Mouse (Mus musculus): ENCODE results near the gene Trio.
"Not testable (repeated sequence)": the region's sequence is repeated elsewhere in the genome, so short reads cannot be mapped to it uniquely, and the experiment has no call there.

The Trio gene

GRCm38 (mm10) chr15:27827871-27828270 lies 197.8 kb downstream of the Trio start:
- DNase-seq (ENCODE audit: low read depth), result not testable (repeated sequence)

GRCm38 (mm10) chr15:27826886-27827285 lies 198.8 kb downstream of the Trio start:
- no peak for DNase-seq (ENCODE audit: low read depth)

- no peak for DNase-seq (ENCODE audit: low read depth)
Measured at GRCm38 (mm10) chr15:27826048-27826637, 199.5 kb downstream of the Trio start.

GRCm38 (mm10) chr15:27825390-27825789 lies 200.3 kb downstream of the Trio start:
- no peak for DNase-seq (ENCODE audit: low read depth)

GRCm38 (mm10) chr15:27823581-27823980 lies 202.1 kb downstream of the Trio start:
- DNase-seq (ENCODE audit: low read depth), result no peak

DNA sequence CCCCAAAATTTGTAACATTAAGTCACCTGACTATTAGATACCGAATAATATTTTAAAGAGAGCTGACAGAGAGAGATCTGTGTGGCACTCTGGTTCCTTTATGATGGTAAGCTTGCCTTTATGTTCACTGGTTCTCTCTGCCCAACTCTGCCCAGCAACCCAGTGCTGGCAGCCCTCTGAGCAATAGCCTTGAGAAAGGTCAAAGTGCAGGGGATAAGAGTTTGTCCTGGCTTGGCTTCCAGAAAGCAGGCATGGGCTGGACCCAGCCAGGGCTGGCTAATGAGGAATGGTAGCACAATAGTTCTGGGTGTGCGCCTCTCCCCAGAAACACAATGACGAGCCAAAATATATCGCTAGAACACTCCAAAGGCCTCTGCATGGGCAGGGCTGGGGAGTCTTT lies 203.2 kb downstream of the Trio start:
- no peak for DNase-seq (ENCODE audit: low read depth)

DNA sequence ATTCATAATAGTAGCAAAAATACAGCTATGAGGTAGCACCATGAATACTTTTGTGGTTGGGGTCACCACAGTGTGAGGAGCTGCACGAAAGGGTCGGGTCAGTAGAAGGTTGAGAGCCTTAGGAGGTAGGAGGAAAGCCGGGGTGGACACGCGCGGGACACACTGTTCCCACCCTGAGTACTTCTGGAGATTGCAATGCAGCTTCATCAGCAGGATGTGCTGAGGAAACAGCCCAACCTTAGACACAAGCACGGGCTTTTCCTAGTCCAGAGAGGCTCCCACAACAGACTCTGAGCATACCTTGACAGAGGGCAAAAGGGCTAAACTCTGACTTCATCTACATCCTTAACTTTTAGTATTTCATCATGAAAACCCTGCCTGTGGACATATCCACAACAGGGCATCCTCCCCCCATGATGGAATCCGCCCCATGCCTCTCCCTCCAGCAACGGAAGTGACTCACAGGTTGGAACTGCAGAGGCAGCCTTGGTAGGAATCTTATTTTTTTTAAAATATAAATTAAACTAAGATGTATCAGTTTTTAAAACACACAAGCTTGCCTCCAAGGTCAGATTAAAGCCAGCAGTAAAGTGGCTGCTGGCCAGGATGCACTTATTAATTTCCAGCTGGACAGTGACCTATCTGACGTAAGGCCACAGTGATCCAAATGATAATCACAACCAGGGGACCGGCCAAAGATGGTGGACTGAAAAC lies 203.8 kb downstream of the Trio start:
- DNase-seq (ENCODE audit: low read depth), result no peak

GRCm38 (mm10) chr15:27817096-27817495 lies 208.6 kb downstream of the Trio start:
- no peak for DNase-seq (ENCODE audit: low read depth)

GRCm38 (mm10) chr15:27814677-27815391 lies 210.8 kb downstream of the Trio start:
- no peak for DNase-seq (ENCODE audit: low read depth)

GRCm38 (mm10) chr15:27810793-27811488 lies 214.7 kb downstream of the Trio start:
- DNase-seq (ENCODE audit: low read depth), result no peak

DNA sequence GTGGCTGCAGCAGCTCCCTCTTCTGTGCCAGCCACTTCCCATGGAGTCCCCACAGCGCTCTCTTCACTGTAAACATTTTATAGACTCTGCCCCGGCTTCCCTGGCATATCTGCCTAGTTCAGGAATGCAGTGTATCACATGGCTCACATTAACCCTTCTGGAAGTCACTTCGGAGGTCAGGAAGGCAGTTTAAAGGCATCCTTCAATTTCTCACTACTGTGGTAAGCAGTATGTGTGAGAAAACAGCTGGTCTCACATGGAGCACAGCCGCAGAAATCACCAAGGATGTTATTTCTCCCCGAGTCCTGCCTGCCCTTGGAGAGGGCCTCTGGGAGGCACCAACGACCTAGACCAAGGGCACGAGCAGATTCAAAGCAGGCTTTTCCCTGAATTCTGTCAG lies 215.4 kb downstream of the Trio start:
- no peak for DNase-seq (ENCODE audit: low read depth)

GRCm38 (mm10) chr15:27808596-27809276 lies 216.9 kb downstream of the Trio start:
- no peak for DNase-seq (ENCODE audit: low read depth)

DNA sequence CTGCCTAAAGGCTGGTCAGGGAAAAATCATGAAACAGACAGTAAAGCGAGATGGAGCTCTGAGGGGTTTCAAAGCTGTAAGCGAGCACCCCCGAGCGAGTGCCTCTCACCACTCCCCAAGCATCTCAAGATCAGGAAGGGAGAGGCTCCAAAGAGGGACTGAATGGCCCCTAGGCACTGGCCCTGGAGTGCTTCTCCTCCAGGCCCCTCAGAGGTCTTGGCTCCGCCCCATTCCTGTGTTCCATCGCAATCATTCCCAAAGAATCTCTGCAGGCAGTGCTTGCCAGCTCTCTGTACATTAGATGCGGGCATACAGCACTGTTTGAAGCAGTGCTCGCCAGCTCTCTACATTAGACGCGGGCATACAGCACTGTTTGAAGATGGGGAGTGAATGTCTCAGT lies 219.4 kb downstream of the Trio start:
- DNase-seq (ENCODE audit: low read depth), result no peak

DNA sequence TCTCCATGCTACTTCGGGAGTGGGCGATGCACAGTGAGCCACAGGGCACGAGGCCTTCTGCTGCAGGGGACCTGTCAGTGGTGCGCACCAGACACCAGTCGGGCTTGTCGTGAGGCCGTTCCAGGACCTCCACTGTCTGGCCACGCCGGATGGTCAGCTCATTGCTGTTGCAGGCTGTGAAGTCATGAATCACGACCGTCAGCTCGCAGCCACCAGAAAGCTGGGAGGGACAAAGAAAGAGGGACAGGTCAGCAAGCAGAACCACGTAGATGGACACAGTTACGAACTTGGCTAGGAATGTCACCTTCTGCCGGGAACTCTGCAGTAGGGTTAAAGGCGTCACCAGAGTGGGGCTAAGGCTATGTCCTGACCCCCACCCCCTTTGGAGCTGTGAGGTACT lies 220.0 kb downstream of the Trio start:
- DNase-seq (ENCODE audit: low read depth), result no peak

DNA sequence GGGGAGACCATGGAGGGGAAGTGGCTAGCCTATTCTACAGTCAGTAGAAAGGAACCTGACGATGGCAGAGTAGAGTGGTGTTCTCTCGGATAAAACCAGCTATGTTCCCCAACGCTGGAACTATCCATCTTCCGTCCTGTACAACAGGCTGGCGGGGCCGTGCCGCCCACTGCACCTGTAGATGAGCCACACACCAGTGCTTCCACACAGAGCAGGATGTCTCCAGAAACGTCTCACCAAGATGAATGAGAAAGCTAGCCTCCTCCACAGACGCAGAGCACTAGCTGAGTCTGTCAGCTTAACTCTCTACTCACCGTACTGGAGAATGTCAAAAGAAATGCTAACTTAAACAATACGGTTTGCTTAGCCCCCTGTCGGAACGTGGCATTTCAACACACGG lies 221.2 kb downstream of the Trio start:
- DNase-seq (ENCODE audit: low read depth), result no peak

DNA sequence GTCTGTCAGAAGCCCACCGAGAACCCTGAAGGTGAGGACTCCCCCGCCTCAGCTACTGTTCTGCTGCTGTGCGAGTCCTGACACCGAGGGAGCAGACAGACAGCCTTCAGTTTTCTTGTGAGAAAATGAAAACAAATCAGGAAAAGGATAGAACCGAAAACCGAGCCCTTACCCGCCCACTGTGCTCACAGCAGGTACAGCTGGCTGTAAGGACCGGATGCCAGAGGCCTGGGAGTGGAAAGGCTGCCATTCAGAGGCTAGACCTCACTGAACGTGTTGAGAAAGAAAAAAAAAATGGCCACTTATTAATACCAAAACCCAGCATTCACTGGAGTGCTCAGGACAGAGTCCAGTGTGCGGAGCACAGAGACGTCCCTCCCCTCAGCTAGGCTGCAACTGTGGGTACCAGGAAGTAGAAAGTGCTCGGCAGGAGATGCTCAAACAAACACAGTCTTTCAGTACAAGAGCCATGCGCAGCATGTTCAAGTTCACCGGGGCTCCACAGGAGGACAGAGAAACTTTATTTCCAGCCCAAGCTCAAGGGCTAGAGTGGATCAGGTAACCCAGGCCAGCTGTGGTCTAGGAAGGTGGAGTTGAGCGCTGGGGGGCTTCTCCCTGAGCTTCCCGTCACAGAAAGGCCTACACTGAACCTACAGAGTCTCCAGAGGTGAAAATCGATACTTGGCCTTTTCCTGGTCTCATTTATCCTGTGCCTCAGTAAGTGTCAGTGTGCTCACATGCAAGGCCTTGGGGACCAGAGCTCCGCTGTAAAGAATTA lies 221.9 kb downstream of the Trio start:
- no peak for DNase-seq (ENCODE audit: low read depth)

GRCm38 (mm10) chr15:27802243-27802642 lies 223.4 kb downstream of the Trio start:
- DNase-seq (ENCODE audit: low read depth), result no peak

- no peak for DNase-seq (ENCODE audit: low read depth)
Measured at GRCm38 (mm10) chr15:27801177-27801576, 224.5 kb downstream of the Trio start.

- no peak for DNase-seq (ENCODE audit: low read depth)
Measured at GRCm38 (mm10) chr15:27797480-27798155, 228.0 kb downstream of the Trio start.

- DNase-seq (ENCODE audit: low read depth), result no peak
Measured at GRCm38 (mm10) chr15:27796868-27797222, 228.8 kb downstream of the Trio start.
